Mouse (Mus musculus) small intestine, adult 2 months (tissue): ENCODE results near the gene Axl.

Experiments
- CTCF ChIP-seq: fragments of 200-500 bp; IDR thresholded peaks from 2 replicates; pipeline ENCODE4 v1.5.1; 2012; ENCODE audit warnings: low read depth, mild to moderate bottlenecking, control low read depth, inconsistent platforms, low read length, moderate library complexity, mixed read lengths; ENCODE audit not compliant: insufficient replicate concordance, insufficient read length; ENCODE audit errors: extremely low read depth
- POLR2A ChIP-seq: fragments of 200-500 bp; IDR thresholded peaks from 2 replicates; pipeline ENCODE4 v1.6.1; 2012; ENCODE audit warnings: low read depth, mild to moderate bottlenecking, control low read depth, inconsistent platforms, low read length, moderate library complexity

GRCm38 (mm10) chr7:25719761-25720610 is 68.5 kb downstream of the Axl start:
- TF ChIP-seq CTCF (peak; percentile 82; the same call in 1 of the 2 replicates), POLR2A (no peak)
